Mouse (Mus musculus) telencephalon, adult 2 months (tissue): ENCODE results near the gene Perm1.

Experiments
- DNase-seq: peaks from one replicate; pipeline ENCODE4 v3.0.0-alpha.2; 2011; ENCODE audit warnings: low read depth, low spot score

The Perm1 gene

GRCm38 (mm10) chr4:156249567-156249966 lies 33.9 kb downstream of the Perm1 start:
- no peak for DNase-seq

DNA sequence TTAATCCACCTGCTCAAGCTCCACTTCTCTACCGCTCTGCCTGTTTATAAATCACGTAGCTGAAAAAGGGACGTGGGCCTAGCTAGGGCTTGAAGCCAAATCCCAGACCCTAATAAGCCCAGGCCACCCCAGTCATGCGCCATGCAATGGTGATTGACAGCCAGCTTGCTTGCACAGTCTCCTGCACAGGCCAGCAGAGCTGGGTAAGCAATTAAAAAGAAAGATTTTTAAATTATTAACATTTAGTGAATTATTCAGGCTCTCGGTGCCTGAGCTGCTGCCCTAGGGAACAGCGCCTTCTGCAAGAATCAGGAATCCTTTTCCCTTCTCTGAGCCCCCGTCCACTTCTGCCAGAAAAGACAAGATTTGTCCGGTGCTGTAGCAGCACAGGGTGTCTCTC lies 35.4 kb downstream of the Perm1 start:
- DNase-seq = no peak

- DNase-seq = no peak
Measured at GRCm38 (mm10) chr4:156252140-156252539, 36.5 kb downstream of the Perm1 start.

DNA sequence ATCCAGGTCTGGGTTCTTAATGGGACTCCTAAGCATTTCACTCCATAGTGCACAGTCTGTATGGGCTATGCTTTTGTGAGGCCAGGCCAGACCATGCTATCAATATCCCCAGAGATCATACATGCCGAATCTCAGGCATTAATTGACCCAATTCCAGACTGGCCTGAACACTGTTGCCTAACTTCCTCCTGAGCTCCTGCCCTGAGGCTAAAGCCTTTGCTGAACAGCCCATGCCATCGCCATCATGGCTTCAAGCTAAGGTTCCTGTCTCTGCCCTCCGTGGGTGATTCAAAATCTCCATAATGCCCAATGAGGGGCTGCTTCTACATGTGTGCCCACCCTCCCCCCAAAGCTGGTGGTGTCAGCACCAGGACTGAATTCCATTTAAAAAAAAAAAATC lies 37.0 kb downstream of the Perm1 start:
- no peak for DNase-seq

- no peak for DNase-seq
Measured at GRCm38 (mm10) chr4:156253043-156253442, 37.4 kb downstream of the Perm1 start.

DNA sequence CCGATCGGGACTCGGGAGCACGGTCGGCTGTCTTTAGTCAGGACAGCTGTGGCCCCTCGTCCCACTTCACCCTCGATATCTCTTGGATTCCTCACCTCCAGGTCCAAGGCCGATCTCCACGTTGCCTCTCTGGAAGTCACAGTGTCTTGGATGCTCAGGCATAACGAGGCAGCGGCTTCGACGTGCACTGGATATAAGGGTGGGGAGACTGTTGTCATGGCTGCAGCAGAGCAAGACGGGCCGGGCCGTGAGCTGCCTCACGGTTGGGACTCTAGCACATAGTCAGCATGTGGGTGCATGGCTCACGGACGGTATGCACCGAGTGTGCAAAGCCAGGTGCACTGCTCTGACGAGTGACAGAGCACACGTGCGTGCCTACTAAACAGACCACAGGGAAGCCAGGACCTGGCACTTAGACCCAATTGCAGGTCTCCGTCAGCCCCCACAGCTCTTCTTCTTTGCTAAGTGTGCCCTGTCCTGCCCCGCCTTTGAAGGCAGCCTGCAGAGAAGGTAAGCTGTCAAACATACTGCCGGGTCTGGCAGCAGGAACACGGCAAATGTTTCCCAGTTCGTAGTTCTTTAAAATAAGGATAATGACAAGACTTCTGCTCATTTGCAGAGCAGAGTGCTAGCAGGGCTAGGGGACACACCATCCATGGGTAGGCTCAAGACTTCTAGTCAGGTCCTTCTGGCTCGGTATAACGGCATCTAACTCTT lies 38.9 kb downstream of the Perm1 start:
- no peak for DNase-seq

GRCm38 (mm10) chr4:156255078-156255839 lies 39.6 kb downstream of the Perm1 start, which contains the start of gene Samd11:
TSS of gene Samd11 (minus strand) at chr4:156255657.
- DNase-seq = no peak
